Mouse (Mus musculus): ENCODE measurements around the gene Lrrc30. TPM values are rescaled to one million over a fixed set of nuclear protein-coding genes. Genes with fewer than 3 reads are reported as not detected.
A peak's percentile ranks its signal among the peaks of the same experiment; 100 is the strongest.

Lrrc30 gene
- polyA plus RNA-seq (2015; fragmentation: Nextera tagmentation; extraction: Ambion mirVana), result not detected in 2 replicates

GRCm38 (mm10) chr17:67632676-67633339, at the start of gene Lrrc30:
Gene Lrrc30, minus strand, starts transcription at chr17:67632723.
- no peak within 1 kb of the TSS for H3K4me3 ChIP-seq (ENCODE audit: low read length)
- no peaks in the 10 kb centered on the region for H3K27me3 ChIP-seq (replicated peaks; ENCODE audit: control insufficient read depth, insufficient read depth, low read length)
- no peaks in the 10 kb centered on the region for H3K4me1 ChIP-seq (ENCODE audit: control insufficient read depth, insufficient read depth, low read length)
- 79% methylated on average over 13 of the region's 13 CpGs for WGBS
- no peak within 1 kb of the TSS for H3K27ac ChIP-seq (ENCODE audit: low read length)
- H3K36me3 ChIP-seq (ENCODE audit: control insufficient read depth, insufficient read depth, low read length), result no peaks in the 10 kb centered on the region
- no peaks in the 10 kb centered on the region for H3K9me3 ChIP-seq (ENCODE audit: control insufficient read depth, low read length)
- no peak for ATAC-seq
- H3K4me2 ChIP-seq (ENCODE audit: low read depth, low read length), result no peak within 1 kb of the TSS
- no peak within 1 kb of the TSS for H3K9ac ChIP-seq (ENCODE audit: low read depth, low read length)

GRCm38 (mm10) chr17:67681084-67681483, 48.6 kb upstream of the Lrrc30 start:
- H3K4me1 ChIP-seq (ENCODE audit: control insufficient read depth, insufficient read depth, low read length), result peaks cover 10% of the 10 kb centered on the region; the same call in 1 of the 2 replicates
- H3K4me2 ChIP-seq (ENCODE audit: low read depth, low read length), result no peak overlapping the region
- ATAC-seq, result no peak
- no peak overlapping the region for H3K9ac ChIP-seq (ENCODE audit: low read depth, low read length)
- no peak overlapping the region for H3K27ac ChIP-seq (ENCODE audit: low read length)
- H3K4me3 ChIP-seq (ENCODE audit: low read length), result no peak overlapping the region
- H3K27me3 ChIP-seq (replicated peaks; ENCODE audit: control insufficient read depth, insufficient read depth, low read length), result no peaks in the 10 kb centered on the region
- H3K9me3 ChIP-seq (ENCODE audit: control insufficient read depth, low read length), result no peaks in the 10 kb centered on the region
- no peaks in the 10 kb centered on the region for H3K36me3 ChIP-seq (ENCODE audit: control insufficient read depth, insufficient read depth, low read length)
- 64% methylated on average over 6 of the region's 6 CpGs for WGBS

- Histone ChIP-seq H3K27me3 (replicated peaks; ENCODE audit: control insufficient read depth, insufficient read depth, low read length) (no peaks in the 10 kb centered on the region), H3K4me3 (ENCODE audit: low read length) (no peak overlapping the region), H3K36me3 (ENCODE audit: control insufficient read depth, insufficient read depth, low read length) (no peaks in the 10 kb centered on the region), H3K27ac (ENCODE audit: low read length) (no peak overlapping the region), H3K9ac (ENCODE audit: low read depth, low read length) (no peak overlapping the region), H3K4me1 (ENCODE audit: control insufficient read depth, insufficient read depth, low read length) (no peaks in the 10 kb centered on the region), H3K4me2 (ENCODE audit: low read depth, low read length) (no peak overlapping the region), H3K9me3 (ENCODE audit: control insufficient read depth, low read length) (no peaks in the 10 kb centered on the region)
- no peak for ATAC-seq
- 82% methylated on average over 1 of the region's 1 CpGs for WGBS
Observed at GRCm38 (mm10) chr17:67678576-67678975, 46.1 kb upstream of the Lrrc30 start.

- 17% methylated on average over 3 of the region's 3 CpGs for WGBS
- Histone ChIP-seq H3K27me3 (replicated peaks; ENCODE audit: control insufficient read depth, insufficient read depth, low read length) (no peaks in the 10 kb centered on the region), H3K4me2 (ENCODE audit: low read depth, low read length) (no peak overlapping the region), H3K4me3 (ENCODE audit: low read length) (no peak overlapping the region), H3K9me3 (ENCODE audit: control insufficient read depth, low read length) (no peaks in the 10 kb centered on the region), H3K9ac (ENCODE audit: low read depth, low read length) (no peak overlapping the region), H3K4me1 (ENCODE audit: control insufficient read depth, insufficient read depth, low read length) (no peaks in the 10 kb centered on the region), H3K27ac (ENCODE audit: low read length) (no peak overlapping the region), H3K36me3 (ENCODE audit: control insufficient read depth, insufficient read depth, low read length) (no peaks in the 10 kb centered on the region)
- ATAC-seq, result peak; percentile 52; the same call in 1 of the 2 replicates
Observed at GRCm38 (mm10) chr17:67667981-67668380, 35.5 kb upstream of the Lrrc30 start.

- no peaks in the 10 kb centered on the region for H3K36me3 ChIP-seq (ENCODE audit: control insufficient read depth, insufficient read depth, low read length)
- no peaks in the 10 kb centered on the region for H3K9me3 ChIP-seq (ENCODE audit: control insufficient read depth, low read length)
- no peak overlapping the region for H3K9ac ChIP-seq (ENCODE audit: low read depth, low read length)
- no peaks in the 10 kb centered on the region for H3K27me3 ChIP-seq (replicated peaks; ENCODE audit: control insufficient read depth, insufficient read depth, low read length)
- no peak for ATAC-seq
- WGBS, result 67% methylated on average over 5 of the region's 5 CpGs
- no peaks in the 10 kb centered on the region for H3K4me1 ChIP-seq (ENCODE audit: control insufficient read depth, insufficient read depth, low read length)
- H3K4me3 ChIP-seq (ENCODE audit: low read length), result no peak overlapping the region
- no peak overlapping the region for H3K27ac ChIP-seq (ENCODE audit: low read length)
- no peak overlapping the region for H3K4me2 ChIP-seq (ENCODE audit: low read depth, low read length)
Observed at GRCm38 (mm10) chr17:67666981-67667380, 34.5 kb upstream of the Lrrc30 start.

GRCm38 (mm10) chr17:67664299-67664698, 31.8 kb upstream of the Lrrc30 start:
- H3K9ac ChIP-seq (ENCODE audit: low read depth, low read length), result no peak overlapping the region
- no peaks in the 10 kb centered on the region for H3K4me1 ChIP-seq (ENCODE audit: control insufficient read depth, insufficient read depth, low read length)
- whole genome bisulfite sequencing, result 68% methylated on average over 3 of the region's 3 CpGs
- ATAC-seq, result no peak
- no peaks in the 10 kb centered on the region for H3K27me3 ChIP-seq (replicated peaks; ENCODE audit: control insufficient read depth, insufficient read depth, low read length)
- H3K4me3 ChIP-seq (ENCODE audit: low read length), result no peak overlapping the region
- no peaks in the 10 kb centered on the region for H3K36me3 ChIP-seq (ENCODE audit: control insufficient read depth, insufficient read depth, low read length)
- no peaks in the 10 kb centered on the region for H3K9me3 ChIP-seq (ENCODE audit: control insufficient read depth, low read length)
- no peak overlapping the region for H3K27ac ChIP-seq (ENCODE audit: low read length)
- H3K4me2 ChIP-seq (ENCODE audit: low read depth, low read length), result no peak overlapping the region

- H3K4me1 ChIP-seq (ENCODE audit: control insufficient read depth, insufficient read depth, low read length), result no peaks in the 10 kb centered on the region
- no peak for ATAC-seq
- no peak overlapping the region for H3K9ac ChIP-seq (ENCODE audit: low read depth, low read length)
- no peaks in the 10 kb centered on the region for H3K27me3 ChIP-seq (replicated peaks; ENCODE audit: control insufficient read depth, insufficient read depth, low read length)
- no peak overlapping the region for H3K4me2 ChIP-seq (ENCODE audit: low read depth, low read length)
- H3K9me3 ChIP-seq (ENCODE audit: control insufficient read depth, low read length), result no peaks in the 10 kb centered on the region
- WGBS, result 15% methylated on average over 4 of the region's 4 CpGs
- no peaks in the 10 kb centered on the region for H3K36me3 ChIP-seq (ENCODE audit: control insufficient read depth, insufficient read depth, low read length)
- no peak overlapping the region for H3K4me3 ChIP-seq (ENCODE audit: low read length)
- no peak overlapping the region for H3K27ac ChIP-seq (ENCODE audit: low read length)
Observed at GRCm38 (mm10) chr17:67651506-67651905, 19.0 kb upstream of the Lrrc30 start.

GRCm38 (mm10) chr17:67641627-67642026, 9.1 kb upstream of the Lrrc30 start:
- no peaks in the 10 kb centered on the region for H3K36me3 ChIP-seq (ENCODE audit: control insufficient read depth, insufficient read depth, low read length)
- H3K4me2 ChIP-seq (ENCODE audit: low read depth, low read length), result no peak overlapping the region
- no peaks in the 10 kb centered on the region for H3K9me3 ChIP-seq (ENCODE audit: control insufficient read depth, low read length)
- no peaks in the 10 kb centered on the region for H3K4me1 ChIP-seq (ENCODE audit: control insufficient read depth, insufficient read depth, low read length)
- no peak overlapping the region for H3K27ac ChIP-seq (ENCODE audit: low read length)
- H3K27me3 ChIP-seq (replicated peaks; ENCODE audit: control insufficient read depth, insufficient read depth, low read length), result no peaks in the 10 kb centered on the region
- no peak for ATAC-seq
- H3K9ac ChIP-seq (ENCODE audit: low read depth, low read length), result no peak overlapping the region
- H3K4me3 ChIP-seq (ENCODE audit: low read length), result no peak overlapping the region

- Histone ChIP-seq H3K4me1 (ENCODE audit: control insufficient read depth, insufficient read depth, low read length) (no peaks in the 10 kb centered on the region), H3K27me3 (replicated peaks; ENCODE audit: control insufficient read depth, insufficient read depth, low read length) (no peaks in the 10 kb centered on the region), H3K4me2 (ENCODE audit: low read depth, low read length) (no peak overlapping the region), H3K36me3 (ENCODE audit: control insufficient read depth, insufficient read depth, low read length) (no peaks in the 10 kb centered on the region), H3K4me3 (ENCODE audit: low read length) (no peak overlapping the region), H3K9ac (ENCODE audit: low read depth, low read length) (no peak overlapping the region), H3K9me3 (ENCODE audit: control insufficient read depth, low read length) (no peaks in the 10 kb centered on the region), H3K27ac (ENCODE audit: low read length) (no peak overlapping the region)
- 62% methylated on average over 10 of the region's 10 CpGs for WGBS
- ATAC-seq, result no peak
Observed at GRCm38 (mm10) chr17:67638119-67638810, 5.7 kb upstream of the Lrrc30 start.
